Mouse (Mus musculus) liver, postnatal 0 days (tissue): ENCODE measurements at regions not wholly inside any gene's neighbourhood (a gene's known extent, or its start where the extent isn't known, plus 50 kb on each side); places are given as distances from the start of the nearest gene placed in this dataset.

ENCODE experiments used
- ATAC-seq: fragments of 200-750 bp; cut with Nextera tagmentation; 2 replicates; pipeline ENCODE4 v1.8.0; 2017; ENCODE audit warnings: mild to moderate bottlenecking, moderate library complexity
- DNase-seq: peaks from one replicate; pipeline ENCODE4 v3.0.0-alpha.2; 2016
- H3K27ac ChIP-seq: fragments of 300-500 bp; sonication (generic); 2 replicates; pipeline ENCODE4 v1.5.1; 2014; ENCODE audit warnings: antibody characterized with exemption, moderate library complexity, mild to moderate bottlenecking, low read depth
- H3K27me3 ChIP-seq: fragments of 300-500 bp; sonication (generic); 2 replicates; pipeline ENCODE4 v1.6.1; 2014; ENCODE audit warnings: low read length, control low read depth, mixed read lengths; ENCODE audit not compliant: insufficient read depth
- H3K36me3 ChIP-seq: fragments of 300-500 bp; sonication (generic); replicated peaks from 2 replicates; pipeline ENCODE4 v1.6.1; 2014; ENCODE audit warnings: mild to moderate bottlenecking, control low read depth, low read length, moderate library complexity, mixed read lengths; ENCODE audit not compliant: insufficient read depth
- H3K4me1 ChIP-seq: fragments of 300-500 bp; sonication (generic); 2 replicates; pipeline ENCODE4 v1.6.1; 2014; ENCODE audit warnings: antibody characterized with exemption, mild to moderate bottlenecking, control low read depth; ENCODE audit not compliant: insufficient read depth
- H3K4me2 ChIP-seq: fragments of 300-500 bp; sonication (generic); 2 replicates; pipeline ENCODE4 v1.6.1; 2014; ENCODE audit warnings: low read depth, mild to moderate bottlenecking, low read length, moderate library complexity, mixed read lengths
- H3K4me3 ChIP-seq: fragments of 300-500 bp; sonication (generic); 2 replicates; pipeline ENCODE4 v1.5.1; 2014; ENCODE audit warnings: low read depth, low read length
- H3K9ac ChIP-seq: fragments of 300-500 bp; sonication (generic); replicated peaks from 2 replicates; pipeline ENCODE4 v1.6.1; 2014; ENCODE audit warnings: mild to moderate bottlenecking, moderate library complexity
- H3K9me3 ChIP-seq: fragments of 300-500 bp; sonication (generic); 2 replicates; pipeline ENCODE4 v1.6.1; 2016; ENCODE audit warnings: mild to moderate bottlenecking, control low read depth, low read length, mixed read lengths
- CTCF ChIP-seq: sonication (generic); IDR thresholded peaks from 2 replicates; pipeline ENCODE4 v1.5.1; 2016; ENCODE audit warnings: antibody characterized with exemption, low read depth
- EP300 ChIP-seq: IDR thresholded peaks from 2 replicates; pipeline ENCODE4 v1.6.1; 2016; ENCODE audit warnings: antibody characterized with exemption, low read depth, mild to moderate bottlenecking
- WGBS: fragments of 180-500 bp; shearing (Covaris S2); extraction: QIAGEN DNeasy Blood & Tissue Kit; methylation state at CpG from one replicate; pipeline ENCODE4 v1.1.7; 2014; ENCODE audit not compliant: insufficient replicate concordance; 5-methylcytosine and 5-hydroxymethylcytosine counted together

GRCm38 (mm10) chr6:50776236-50776832 is 122.1 kb upstream of the Npvf start:
- Histone ChIP-seq H3K36me3 (no peaks in the 10 kb centered on the region), H3K4me3 (no peak overlapping the region), H3K27me3 (no peaks in the 10 kb centered on the region), H3K9me3 (no peaks in the 10 kb centered on the region), H3K4me2 (no peak overlapping the region), H3K4me1 (peaks cover 7% of the 10 kb centered on the region; the same call in 1 of the 2 replicates), H3K27ac (no peak overlapping the region), H3K9ac (no peak overlapping the region)
- DNase-seq (no peak), ATAC-seq (no peak)
- WGBS: 64% methylated on average over 11 of the region's 11 CpGs
- no peak for TF ChIP-seq CTCF
- TF ChIP-seq EP300: no peak

DNA sequence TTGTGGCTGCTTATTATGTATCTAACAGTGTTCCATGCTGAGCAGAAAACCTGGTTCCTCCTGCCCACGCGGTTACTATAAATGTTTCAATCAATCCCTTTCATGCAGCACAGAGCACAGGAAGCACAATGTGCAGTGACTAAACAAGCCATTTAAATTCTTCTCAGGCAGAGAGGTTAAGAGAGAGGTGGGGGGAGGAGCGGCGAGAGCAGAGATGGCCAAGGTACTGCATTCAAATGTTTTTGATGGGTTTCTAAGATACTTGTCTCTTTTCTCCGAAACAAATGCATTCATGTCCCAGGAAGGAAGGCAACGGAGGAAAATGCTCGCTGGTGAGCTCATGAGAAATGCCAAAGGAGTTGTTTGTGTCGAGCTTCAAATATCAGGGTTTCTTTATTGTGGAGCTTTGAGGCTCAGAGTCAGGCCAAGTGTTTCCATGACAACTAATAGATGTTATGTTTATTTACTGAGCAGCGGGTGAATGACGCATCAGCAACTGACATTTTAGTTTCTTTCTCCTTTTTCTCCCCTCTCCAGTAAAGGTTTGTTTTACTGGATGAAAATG is 122.8 kb upstream of the Npvf start:
- H3K27ac ChIP-seq: no peak overlapping the region
- H3K9ac ChIP-seq: no peak overlapping the region
- ATAC-seq (no peak), DNase-seq (no peak)
- H3K27me3 ChIP-seq: no peaks in the 10 kb centered on the region
- no peak overlapping the region for H3K4me2 ChIP-seq
- no peaks in the 10 kb centered on the region for H3K9me3 ChIP-seq
- TF ChIP-seq EP300: no peak
- no peak for TF ChIP-seq CTCF
- no peak overlapping the region for H3K4me3 ChIP-seq
- WGBS: 30% methylated on average over 10 of the region's 10 CpGs
- H3K36me3 ChIP-seq: no peaks in the 10 kb centered on the region
- H3K4me1 ChIP-seq: peaks cover 7% of the 10 kb centered on the region; the same call in 1 of the 2 replicates

GRCm38 (mm10) chr6:50777827-50778226 is 123.6 kb upstream of the Npvf start:
- no peaks in the 10 kb centered on the region for H3K36me3 ChIP-seq
- H3K4me1 ChIP-seq: peaks cover 5% of the 10 kb centered on the region; the same call in 1 of the 2 replicates
- no peaks in the 10 kb centered on the region for H3K9me3 ChIP-seq
- no peak overlapping the region for H3K4me2 ChIP-seq
- no peak for ATAC-seq
- H3K9ac ChIP-seq: no peak overlapping the region
- H3K27ac ChIP-seq: no peak overlapping the region
- H3K4me3 ChIP-seq: no peak overlapping the region
- WGBS: 69% methylated on average over 4 of the region's 4 CpGs
- H3K27me3 ChIP-seq: no peaks in the 10 kb centered on the region
- TF ChIP-seq CTCF: no peak
- no peak for TF ChIP-seq EP300
- no peak for DNase-seq

GRCm38 (mm10) chr6:50780677-50781076 is 126.4 kb upstream of the Npvf start:
- WGBS: 73% methylated on average over 3 of the region's 3 CpGs
- Histone ChIP-seq H3K4me1 (0 out of 2 replicates have a peak, but pooled peaks cover 3% of the 10 kb centered on the region), H3K4me3 (no peak overlapping the region), H3K9me3 (no peaks in the 10 kb centered on the region), H3K9ac (no peak overlapping the region), H3K4me2 (no peak overlapping the region), H3K27ac (no peak overlapping the region), H3K36me3 (no peaks in the 10 kb centered on the region), H3K27me3 (no peaks in the 10 kb centered on the region)
- ATAC-seq: no peak
- no peak for DNase-seq
- TF ChIP-seq EP300: no peak
- TF ChIP-seq CTCF: no peak

- Histone ChIP-seq H3K4me1 (0 out of 2 replicates have a peak, but pooled peaks cover 3% of the 10 kb centered on the region), H3K27me3 (no peaks in the 10 kb centered on the region), H3K4me3 (no peak overlapping the region), H3K27ac (no peak overlapping the region), H3K9me3 (no peaks in the 10 kb centered on the region), H3K4me2 (no peak overlapping the region), H3K9ac (no peak overlapping the region), H3K36me3 (no peaks in the 10 kb centered on the region)
- WGBS: 81% methylated on average over 10 of the region's 10 CpGs
- no peak for TF ChIP-seq EP300
- TF ChIP-seq CTCF: no peak
- DNase-seq (no peak), ATAC-seq (no peak)
These were observed 127.0 kb upstream of the Npvf start for GRCm38 (mm10) chr6:50781271-50781670.

DNA sequence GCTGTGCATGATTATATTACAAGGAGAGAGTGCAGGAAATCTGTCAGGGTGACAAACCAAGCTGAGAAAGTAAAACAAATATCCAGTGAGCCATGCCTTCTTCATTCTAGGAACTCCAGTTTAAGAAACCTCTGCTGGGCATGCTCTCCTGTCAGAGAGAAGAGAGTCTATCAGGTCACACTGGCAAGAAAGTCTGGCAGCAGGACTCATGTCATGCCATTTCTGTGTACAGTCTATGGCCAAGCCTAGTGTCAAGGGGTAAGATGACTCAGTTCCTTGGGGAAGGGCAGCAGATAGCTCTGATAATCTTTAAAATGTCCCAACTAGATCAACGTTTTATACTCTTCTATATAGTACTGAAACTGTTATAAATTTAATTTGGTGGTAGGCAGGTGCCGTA is 128.0 kb upstream of the Npvf start:
- Histone ChIP-seq H3K4me1 (no peaks in the 10 kb centered on the region), H3K9me3 (0 out of 2 replicates have a peak, but pooled peaks cover 3% of the 10 kb centered on the region), H3K4me3 (no peak overlapping the region), H3K27me3 (no peaks in the 10 kb centered on the region), H3K36me3 (no peaks in the 10 kb centered on the region), H3K4me2 (no peak overlapping the region), H3K27ac (no peak overlapping the region), H3K9ac (no peak overlapping the region)
- DNase-seq: no peak
- 63% methylated on average over 2 of the region's 2 CpGs for WGBS
- no peak for ATAC-seq
- TF ChIP-seq EP300: no peak
- TF ChIP-seq CTCF: no peak
